Mouse (Mus musculus) monocyte, adult 5-6 weeks (primary cell): Measurements from ENCODE around the gene Slc25a41. TPM values are rescaled to one million over a fixed set of nuclear protein-coding genes. Genes with fewer than 3 reads are reported as not detected.
"Not testable (repeated sequence)": the region's sequence is repeated elsewhere in the genome, so short reads cannot be mapped to it uniquely, and the experiment has no call there.

Experiments used
- ATAC-seq: fragments of 153-309, 156-312 bp; replicated peaks from 2 replicates; pipeline ENCODE4 v1.8.0; 2017; ENCODE audit warnings: mild to moderate bottlenecking; ENCODE audit not compliant: low TSS enrichment, insufficient number of reproducible peaks, severe bottlenecking, poor library complexity, low FRiP score
- total RNA-seq: library from RNA; stranded (forward); fragments of 200-1000, 200-491, 200-594 nt; gene quantifications from 3 replicates; pipeline ENCODE4 v1.2.3, GENCODE M21; 2017

Slc25a41 gene
- total RNA-seq, 1 experiment from 2014 or later, result not detected

DNA sequence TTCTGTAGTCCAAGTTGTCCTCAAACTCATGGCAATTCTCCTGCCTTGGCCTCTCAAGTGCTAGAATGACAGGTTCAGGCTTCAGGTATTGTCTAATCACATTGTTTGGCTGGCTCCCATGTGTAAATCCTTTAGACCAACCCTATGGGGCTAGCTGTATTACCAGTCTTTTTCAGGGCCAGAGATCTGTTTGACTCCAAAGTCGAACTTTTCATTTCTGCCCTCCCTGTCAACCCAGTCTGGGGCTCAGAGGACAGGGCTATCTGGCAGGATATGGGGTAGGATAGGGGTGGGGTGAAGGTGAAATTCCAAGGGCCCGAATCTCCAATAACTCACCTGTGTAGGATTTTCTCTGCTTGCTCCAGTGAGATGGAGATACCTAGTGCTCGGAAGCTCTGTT is 14.8 kb upstream of the Slc25a41 start:
- ATAC-seq, result no peak

DNA sequence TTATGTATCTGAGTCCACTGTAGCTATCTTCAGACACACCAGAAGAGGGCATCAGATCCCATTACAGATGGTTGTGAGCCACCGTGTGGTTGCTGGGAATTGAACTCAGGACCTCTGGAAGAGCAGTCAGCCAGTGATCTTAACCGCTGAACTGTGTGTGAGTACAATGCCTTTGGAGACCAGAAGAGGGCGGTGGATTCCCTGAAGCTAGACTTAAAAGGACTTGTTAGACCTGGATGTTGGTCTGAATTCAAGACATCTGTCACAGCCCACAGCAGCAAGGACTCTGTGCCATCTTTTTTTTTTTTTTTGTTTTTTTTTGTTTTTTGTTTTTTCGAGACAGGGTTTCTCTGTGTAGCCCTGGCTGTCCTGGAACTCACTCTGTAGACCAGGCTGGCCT is 10.2 kb upstream of the Slc25a41 start:
- ATAC-seq, result not testable (repeated sequence)

DNA sequence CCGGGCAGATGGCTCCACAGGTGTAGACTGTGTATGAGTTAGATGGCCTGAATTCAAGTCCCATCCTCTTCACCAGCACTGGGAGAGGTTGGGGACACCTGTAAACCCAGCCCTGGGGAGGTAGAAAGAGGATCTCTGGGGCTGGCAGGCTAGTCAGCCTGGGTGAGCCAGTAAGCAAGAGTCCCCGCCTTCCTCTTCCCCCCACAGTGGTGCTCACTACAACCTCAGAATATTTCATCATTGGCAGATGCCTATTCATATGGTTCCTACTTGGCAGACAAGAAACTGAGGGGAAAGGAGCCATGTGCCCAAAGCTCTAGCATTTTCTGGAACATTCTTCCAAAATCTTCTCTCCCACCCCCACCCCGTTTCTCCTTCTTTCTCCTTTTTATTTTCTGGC is 7.4 kb upstream of the Slc25a41 start:
- ATAC-seq, result no peak

DNA sequence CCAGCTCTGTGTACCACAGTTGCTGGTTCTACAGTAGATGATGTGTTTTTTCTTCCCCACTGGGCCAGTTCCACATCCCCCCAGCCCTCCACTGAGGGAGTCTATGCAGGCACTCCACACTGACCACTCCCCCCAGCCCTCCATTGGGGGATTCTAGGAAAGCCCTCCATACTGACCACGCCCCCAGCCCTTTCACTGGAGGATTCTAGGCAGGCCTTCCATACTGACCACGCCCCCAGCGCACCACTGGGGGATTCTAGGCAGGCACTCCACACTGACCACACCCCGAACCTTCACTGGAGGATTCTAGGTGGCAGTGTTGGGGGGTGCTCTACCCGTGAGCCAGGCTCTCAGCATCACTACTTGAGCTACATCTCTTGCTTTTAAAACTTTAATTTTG is 6.0 kb upstream of the Slc25a41 start:
- no peak for ATAC-seq

DNA sequence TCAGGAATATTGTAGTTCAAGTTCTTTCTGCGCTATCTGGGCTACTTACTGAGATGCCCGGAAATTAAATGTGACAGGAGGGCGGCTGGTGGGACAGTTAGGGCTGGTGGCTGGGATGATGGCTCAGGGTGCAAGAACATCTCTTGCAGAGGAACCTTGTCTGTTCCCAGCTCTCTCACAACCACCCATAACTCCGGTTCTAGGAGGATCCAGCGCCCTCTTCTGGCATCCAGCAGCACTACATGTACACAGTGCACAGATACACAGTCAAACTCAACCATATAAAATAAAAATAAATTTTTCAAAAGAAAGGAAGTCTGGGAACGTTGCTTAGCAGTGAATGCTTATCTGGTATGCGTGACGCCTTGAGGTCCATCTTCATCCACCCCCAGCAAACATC is 2.5 kb downstream of the Slc25a41 start:
- ATAC-seq, result no peak

DNA sequence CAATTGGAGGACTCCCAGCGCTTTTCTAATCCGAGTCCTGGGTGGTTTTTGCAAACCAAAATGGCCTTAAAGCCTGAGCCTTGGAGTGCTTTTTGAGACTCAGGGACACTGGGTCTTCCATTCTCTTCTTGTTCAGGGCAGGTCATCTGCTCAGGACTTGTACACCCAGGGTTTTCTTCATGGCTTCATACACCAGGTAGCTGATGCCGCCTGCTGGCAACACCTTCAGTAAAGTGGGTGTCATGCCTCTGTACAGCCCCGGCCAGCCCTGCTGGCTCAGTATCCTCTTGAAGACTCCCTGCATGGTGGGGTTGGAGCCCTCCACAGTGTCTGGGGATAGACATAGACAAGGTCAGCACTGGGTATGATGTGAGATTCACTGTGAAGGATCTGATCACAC is 8.6 kb downstream of the Slc25a41 start:
- ATAC-seq, result no peak

DNA sequence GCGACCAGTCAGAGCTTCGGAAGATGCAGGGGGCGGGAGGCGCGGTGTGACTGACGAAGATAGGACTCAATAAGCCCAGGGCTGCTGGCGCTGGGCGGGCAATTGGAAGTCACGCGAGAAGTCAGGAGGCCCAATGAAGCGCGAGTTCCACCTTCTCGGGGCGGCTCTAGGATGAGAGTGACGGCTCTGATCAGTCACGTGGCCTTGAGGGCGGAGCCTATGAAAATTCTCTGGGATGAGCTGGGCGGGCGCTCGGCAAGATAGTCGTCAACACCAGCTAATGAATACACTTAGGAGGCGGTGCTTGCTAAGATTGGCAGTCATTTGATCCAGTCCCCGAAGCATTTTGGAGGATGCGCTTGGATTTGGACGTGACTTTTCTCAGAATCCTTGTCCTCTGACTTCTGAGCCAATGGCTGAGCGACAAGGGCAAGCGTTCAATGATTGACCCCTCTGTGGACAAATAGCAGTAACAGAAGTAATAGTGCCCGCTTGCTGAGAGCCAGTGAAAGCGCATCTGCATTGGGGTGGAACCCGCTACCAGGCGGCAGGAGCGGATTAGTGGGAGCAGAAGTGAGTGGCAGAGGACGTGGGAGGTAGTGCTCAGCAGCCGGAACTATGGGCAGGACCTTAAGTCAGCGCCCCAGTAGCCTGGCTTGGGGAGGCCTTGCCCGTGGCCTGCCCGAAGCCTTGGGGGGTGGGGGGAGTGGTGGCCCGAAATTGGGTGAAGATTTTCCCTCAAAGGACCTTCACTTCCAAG is 9.6 kb downstream of the Slc25a41 start:
- ATAC-seq, result peak; percentile 88

DNA sequence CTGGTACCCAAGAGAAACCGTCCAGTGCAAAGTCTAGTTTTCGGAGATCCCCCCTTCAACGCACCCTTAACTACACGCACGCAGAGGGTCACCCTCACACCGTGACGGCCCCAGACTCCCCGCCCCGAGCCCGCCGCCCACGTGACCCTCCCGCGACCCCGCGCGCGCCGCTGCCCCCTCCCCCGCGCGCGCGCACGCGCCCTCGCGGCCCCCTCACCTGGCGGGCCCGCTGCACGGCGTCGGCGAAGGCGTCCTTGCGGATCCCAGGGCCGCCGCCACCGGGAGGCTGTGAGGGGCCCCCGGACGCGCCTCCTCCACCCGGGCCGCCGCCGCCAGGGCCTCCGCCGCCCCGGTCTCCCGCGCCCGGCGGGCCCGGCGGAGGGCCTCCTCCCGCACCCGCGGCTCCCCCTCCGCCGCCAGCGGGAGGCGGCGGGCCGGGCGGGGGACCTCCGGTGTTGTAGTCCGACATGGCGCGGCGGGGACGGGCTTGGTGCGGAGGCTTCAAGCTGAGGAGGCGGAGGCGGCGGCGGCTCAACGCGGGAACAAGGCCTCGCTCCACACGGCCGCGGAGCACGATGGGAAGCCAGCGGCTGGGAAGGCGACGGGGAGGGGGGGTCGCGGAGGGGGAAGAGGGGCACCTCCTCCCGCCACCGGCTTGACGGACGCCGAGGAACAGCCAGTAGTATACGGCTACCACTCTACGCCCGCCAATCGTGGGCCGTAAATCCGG is 10.4 kb downstream of the Slc25a41 start, which contains the start of gene Khsrp:
TSS of gene Khsrp (minus strand) at position 592 of the 730 bp plus-strand sequence.
- no peak for ATAC-seq

DNA sequence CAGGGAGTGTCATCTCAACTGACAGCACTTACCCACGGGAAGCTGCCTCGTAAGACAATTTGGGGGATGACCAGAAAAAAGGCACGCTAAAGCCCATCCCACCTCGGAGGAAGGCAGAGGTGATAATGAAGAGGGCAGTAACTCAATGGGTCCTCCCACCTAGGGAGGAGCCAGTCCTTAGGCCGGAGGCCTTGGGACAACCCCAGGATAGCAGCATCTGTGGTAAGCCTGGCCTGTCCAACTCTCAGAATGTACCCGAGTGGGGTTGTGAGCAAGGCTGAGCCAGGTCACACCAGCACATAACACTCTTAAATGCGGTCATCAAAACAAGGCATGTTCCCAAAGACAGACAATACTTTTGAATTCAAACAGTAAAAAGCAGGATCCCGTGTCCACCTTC is 11.8 kb downstream of the Slc25a41 start:
- ATAC-seq, result no peak

DNA sequence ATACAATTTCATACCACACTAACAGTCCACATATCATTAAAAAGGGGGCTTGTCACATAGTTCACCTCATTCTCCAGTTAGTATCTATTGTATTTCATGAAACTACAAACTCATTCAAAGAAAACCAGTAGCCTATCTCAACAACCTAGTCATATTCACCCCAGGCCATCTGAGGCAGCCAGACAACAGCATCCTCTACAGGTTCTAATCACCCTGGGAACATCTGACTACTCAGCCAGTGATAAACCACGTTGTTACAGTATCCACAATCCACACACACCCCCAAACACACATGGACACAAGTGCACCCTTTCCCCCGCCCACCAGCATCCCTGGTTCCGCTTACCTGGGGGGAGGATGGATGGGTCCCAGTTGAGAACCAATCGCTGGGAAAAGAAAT is 14.0 kb downstream of the Slc25a41 start:
- ATAC-seq, result no peak

DNA sequence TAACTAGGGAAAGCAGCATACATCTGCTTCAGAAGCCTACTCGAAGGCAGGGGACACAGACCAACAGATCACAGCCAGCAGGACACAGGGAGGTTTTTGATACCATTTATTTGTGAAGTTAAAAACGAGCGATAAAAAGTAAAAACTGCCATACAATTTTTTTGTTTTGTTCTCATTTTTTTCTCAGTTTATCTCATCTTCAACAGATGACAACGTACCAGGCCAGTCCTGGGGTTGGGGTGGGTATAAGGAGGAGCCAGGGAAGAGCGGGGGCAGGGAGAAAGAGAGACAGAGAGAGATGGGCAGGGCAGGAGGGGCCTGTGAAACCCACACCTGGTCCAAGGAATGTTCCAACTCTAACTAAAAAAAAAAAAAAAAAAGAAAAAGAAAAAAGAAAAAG is 20.5 kb downstream of the Slc25a41 start:
- ATAC-seq, result no peak

DNA sequence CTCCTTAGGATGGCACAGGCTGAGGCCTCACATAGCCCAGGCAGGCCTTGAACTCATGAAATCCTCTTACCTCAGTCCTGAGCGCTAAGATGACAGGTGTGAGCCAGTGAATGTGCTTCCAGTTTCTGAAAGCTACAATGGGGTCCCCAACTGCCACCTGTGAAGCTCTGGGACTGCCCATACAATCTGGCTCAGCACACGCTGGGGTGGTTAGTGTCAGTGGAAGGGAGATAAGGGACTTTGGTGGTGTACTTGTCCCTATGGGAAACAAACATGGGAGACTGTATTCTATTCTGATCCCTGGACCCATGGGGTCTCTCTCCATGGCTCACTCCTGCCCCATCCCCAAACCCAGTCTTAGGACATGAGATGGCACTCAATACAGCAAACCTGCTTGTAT is 21.8 kb downstream of the Slc25a41 start:
- no peak for ATAC-seq

DNA sequence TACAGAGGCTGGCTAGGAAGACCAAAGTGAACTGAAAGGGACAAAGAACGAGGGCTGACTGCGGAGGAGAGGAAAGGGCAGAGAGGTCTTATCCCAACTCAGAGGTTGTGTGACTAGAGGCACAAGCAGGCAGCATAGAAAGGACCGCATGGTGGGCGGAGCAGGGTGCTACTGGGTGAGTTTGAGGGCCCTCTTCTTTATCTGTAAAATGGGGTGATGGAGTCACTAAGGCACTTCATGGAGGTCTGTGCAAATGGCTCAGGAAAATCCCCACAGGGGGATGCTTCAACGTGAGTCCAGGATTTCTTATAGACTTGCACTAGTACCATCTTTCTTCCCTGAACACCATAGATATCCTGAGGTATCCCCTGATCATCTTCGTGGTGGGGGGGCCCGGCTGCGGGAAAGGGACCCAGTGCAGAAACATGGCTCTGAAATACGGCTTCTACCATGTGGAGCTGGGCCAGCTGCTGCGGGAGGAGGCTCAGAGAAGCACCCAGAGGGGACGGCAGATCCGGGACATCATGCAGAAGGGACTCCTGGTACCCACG is 29.1 kb downstream of the Slc25a41 start:
- no peak for ATAC-seq

DNA sequence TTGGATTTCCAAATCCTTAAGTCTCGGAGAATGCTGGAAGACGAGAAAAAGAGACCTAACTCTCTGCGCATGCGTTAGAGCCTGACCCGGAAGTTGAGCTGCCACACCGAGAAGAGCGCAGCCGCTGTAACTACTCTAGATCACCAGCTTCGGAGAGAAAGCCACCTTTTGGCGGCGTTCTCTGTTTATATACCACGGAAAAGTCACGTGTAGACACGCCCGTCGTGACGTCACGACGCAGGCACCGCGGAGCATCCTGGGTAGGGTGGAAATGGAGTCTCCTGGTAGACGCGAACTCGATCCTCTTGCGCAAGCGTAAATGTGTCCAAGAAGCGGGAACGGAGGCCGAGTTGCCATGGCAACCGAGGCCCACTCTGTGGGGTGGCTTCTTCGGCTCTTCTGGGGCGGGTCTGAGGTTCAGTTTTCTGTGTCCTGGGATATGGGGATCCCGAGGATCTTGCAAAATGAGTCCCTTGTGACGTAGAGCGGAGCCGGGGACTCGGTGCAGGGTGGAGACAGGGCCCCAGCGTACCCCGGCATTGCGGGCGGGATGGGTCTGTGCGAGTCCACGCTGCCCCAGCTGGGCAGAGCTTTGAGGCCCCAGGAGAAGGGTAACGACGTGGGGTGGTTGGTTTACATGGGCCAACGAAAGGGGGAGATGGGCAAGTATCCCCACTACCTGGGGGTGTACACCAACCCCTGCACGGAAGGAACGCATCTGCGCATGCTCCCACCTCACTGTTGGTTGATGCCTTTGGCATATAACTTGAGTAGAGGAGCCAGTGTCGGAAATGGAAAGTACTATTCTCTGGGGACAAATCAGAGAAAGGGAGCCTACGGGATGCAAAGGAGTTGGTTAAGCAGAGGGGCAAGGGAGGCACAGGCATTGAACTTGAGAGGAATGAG is 30.0 kb downstream of the Slc25a41 start, which contains the start of the genes Gtf2f1 and Gm17949:
TSS of gene Gtf2f1 (minus strand) at position 53 of the 906 bp plus-strand sequence.
TSS of gene Gm17949 (plus strand) at position 234 of the 906 bp plus-strand sequence.
- peak; percentile 90 for ATAC-seq

DNA sequence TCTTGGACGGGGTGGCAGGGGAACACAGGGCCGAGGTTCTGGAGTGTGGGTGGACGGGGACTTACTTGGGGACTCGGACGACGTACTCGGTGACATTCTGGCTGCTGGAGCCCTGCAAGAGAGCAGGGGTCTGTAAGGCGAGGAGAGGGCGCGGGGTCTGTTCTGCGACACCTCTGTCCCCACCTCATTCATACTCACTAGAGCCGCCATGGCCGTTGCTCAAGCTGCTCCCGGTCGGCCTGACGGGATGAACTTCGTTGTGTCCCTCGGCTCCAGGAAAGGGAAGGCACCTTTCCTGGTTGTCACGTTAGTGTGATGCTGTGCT is 30.6 kb downstream of the Slc25a41 start:
- peak; percentile 36; the same call in 1 of the 2 replicates for ATAC-seq

DNA sequence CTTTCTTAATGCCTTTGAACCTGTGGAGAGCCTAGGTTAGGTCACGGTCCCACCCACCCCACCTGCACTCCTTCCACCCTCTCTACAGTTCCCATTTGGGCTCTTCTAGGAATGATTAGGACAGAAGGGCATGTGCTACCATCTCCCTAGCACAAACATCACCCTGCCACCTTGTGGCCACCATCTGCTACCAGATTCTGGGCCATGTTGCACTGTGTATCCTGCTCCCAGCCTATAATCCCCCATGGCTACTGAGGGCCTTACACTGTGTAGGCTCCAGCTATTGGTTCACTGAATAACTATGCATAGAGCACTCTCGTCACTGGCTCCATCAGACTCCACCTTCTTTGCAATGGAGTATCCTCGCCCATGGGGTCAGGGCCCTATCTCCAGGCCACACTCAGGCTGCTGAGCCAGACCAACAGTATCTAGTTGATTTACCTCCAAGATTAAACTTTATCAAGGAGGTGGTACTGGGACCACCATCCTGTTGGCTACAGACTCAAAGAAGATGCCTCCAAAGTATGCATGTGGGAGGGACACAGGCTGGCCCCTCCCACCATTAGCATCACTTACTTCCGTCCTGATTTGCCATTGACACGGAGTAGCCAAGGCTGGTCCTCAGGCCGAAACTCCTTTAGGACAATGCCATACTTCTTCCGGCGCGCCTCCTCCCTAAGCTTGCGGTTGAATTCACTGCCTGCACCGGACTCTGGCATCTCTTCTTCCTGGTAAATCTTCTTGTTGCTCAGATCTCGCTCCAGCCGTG is 34.1 kb downstream of the Slc25a41 start:
- no peak for ATAC-seq

DNA sequence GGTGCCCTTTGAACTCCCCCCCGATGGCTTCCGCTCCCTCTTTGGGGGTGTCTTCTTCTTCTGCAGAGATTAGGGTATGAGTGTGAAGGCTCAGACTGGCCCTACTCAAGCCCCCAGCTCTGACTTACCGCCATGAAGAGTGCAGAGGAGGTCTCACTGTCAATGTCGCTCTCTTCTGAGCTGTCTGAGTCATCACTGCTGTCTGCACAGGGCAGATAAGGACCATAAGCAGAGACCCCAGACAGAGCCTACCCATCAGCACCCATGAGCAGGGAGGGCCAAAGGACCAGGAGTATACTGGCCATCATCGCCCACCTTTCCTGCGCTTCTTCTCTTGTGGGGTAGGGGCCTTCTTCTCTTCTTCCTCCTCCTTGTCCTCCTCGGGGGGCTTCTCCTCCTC is 37.5 kb downstream of the Slc25a41 start:
- no peak for ATAC-seq

DNA sequence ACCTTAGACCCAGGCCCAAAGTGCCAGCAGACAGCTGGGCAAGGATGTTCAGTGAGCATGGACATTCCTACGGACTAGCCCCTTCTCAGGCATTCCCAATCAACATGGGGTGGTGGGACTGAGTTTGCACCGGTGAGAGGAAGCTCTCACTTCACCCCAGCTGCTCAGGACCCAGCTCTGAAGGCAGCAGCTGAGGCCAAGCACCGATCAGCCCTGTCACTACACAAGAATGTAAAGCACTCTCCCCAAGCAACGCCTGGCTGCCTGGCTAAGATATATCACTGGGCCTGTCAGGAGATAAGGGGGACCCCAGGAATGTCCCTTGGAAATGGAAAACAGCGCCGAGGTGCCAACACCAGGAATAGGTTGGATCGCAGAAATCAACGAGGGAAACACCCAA is 40.2 kb downstream of the Slc25a41 start:
- ATAC-seq, result no peak
